Mouse (Mus musculus) gastrocnemius, adult 2 months (tissue): ENCODE measurements around the gene Ush2a. TPM values are rescaled to one million over a fixed set of nuclear protein-coding genes. Genes with fewer than 3 reads are reported as not detected.

Experiments used
- DNase-seq: peaks from one replicate; pipeline ENCODE4 v3.0.0; 2022
- H3K27ac ChIP-seq: fragments of 200-600 bp; 2 replicates; pipeline ENCODE4 v1.8.1; 2022; ENCODE audit warnings: mild to moderate bottlenecking
- H3K4me3 ChIP-seq: fragments of 200-600 bp; 2 replicates; pipeline ENCODE4 v1.8.1; 2022; ENCODE audit warnings: mild to moderate bottlenecking, moderate library complexity
- CTCF ChIP-seq: fragments of 200-600 bp; IDR thresholded peaks from 2 replicates; pipeline ENCODE4 v1.8.1; 2022; ENCODE audit warnings: antibody characterized with exemption, mild to moderate bottlenecking, moderate library complexity
- intact Hi-C: fragments of 180-260 bp; cut with DNase I; formaldehyde crosslinking; loops from one replicate; pipeline ENCODE4 v1.15.1; 2025
- long read RNA-seq, 2 experiments: library from polyadenylated mRNA; stranded (forward); transcript quantifications; one replicate each; pipeline ENCODE4 v2.0.0; 2021
- total RNA-seq, 2 experiments: library from RNA; stranded (reverse); gene quantifications; 2 replicates each; pipeline ENCODE4 v1.2.3; 2021

The Ush2a gene
- not detected for total RNA-seq
- long read RNA-seq, experiment 1: 0 reads
- long read RNA-seq, experiment 2: 0 reads

DNA sequence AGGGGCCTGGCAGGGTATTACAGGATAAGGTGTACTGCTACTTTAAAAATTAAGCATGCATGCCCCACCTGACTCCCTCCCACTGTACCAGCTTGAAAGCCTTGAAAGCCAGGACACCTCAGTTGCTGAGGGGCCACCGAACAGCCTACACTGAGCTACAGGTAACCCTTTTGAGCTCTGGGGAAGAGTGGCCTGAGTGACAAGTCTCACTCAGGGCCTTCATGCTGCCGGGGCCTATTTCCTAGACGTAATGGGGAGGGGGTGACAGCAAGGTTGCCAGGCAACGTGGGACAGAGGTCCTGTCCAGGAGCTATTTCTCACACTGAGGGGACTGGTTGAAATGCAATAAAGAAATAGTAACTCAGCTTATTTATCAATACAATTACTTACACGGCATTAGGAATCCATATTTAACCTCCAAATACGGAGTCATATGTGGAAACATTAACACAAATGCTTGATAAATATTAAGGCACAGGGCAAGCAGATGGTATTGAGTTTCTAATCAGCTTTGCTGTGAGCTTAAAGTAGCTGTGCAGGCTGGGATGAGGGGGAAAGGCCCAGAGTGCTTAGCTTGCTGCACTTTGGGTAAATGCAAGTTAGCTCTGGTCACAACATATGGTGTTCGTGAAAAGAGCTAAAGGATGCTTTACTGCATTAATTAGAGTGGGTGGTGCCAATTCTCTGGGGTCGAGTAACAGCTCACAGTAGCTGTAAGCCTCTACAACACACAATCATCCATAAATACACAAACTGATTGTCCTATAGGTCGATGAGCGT, at the start of gene Ush2a:
TSS of gene Ush2a (plus strand) at position 121 of the 780 bp plus-strand sequence.
- no peak for TF ChIP-seq CTCF
- H3K4me3 ChIP-seq: no peak within 1 kb of the TSS
- no peak within 1 kb of the TSS for H3K27ac ChIP-seq
- DNase-seq: no peak
- intact Hi-C loops: no loop called here

DNA sequence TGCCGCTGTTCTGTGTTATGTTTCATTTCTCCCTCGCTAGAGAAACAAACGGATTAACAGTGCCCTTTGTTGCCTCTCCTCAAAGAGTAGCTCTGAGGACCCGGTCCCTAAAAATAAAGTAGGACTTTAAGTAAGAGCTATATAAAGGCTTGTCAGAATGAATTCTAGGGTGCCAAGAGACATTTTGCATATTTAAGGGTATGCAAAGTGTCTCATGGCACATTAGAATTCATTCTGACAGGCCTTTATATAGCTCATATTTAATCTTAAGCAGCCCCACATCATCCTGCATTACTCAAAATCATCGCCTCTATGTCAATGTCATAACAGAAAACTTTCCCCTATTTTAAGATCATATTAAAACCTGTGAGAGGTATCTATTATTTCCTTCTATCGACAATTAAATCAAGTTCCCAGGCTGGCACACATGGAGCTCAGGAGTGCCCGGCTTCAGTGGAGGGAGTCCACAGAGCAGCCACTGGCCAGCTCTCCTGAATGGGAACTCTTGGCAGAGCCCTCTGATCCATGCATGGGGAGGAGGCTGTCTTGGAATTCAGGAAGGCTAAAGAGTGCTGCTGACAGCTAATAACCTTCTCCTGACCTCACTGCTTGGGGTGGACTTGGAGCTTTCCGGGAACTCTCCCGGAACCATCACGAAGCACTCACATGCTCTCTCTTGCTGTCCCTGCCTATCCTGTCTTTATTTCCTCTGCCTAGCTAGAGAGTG, 46.8 kb upstream of the Ush2a start:
- H3K4me3 ChIP-seq: no peak overlapping the region
- no peak for DNase-seq
- intact Hi-C loops: no loop called here
- TF ChIP-seq CTCF: no peak
- H3K27ac ChIP-seq: no peak overlapping the region

GRCm38 (mm10) chr1:188221226-188221792, 40.5 kb upstream of the Ush2a start:
- intact Hi-C loops: no loop called here

DNA sequence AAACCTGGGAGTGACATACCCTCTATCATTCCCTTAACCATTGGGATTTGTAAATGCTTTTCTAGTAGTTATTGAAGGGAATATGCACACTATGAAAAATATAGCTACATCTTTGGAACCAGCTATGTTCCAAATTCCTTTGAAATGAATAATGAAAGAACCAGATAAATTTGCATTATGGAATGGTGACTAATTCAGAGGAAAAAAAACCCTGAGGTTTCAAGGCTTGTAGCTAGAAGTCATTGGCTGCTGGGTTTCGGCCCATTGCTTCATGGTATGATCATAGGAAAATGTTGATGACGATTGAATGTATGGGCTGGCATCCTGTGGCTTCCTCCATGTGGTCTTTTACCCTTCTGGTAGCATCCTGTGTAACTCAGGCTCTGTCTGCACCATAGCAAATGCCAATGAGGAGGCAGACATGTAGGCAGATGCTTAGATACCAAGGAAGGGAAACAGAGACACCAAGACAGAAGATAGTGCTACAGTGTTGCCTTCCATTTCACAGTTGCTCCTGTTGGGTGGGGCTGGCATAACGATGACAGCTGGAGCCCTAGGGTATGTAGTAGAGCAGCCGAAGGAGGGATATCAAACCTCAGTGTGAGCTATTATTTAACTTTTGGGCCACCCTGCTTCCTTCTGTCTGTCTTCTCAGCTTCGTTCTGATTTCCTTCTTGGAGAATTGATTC, 28.6 kb upstream of the Ush2a start:
- intact Hi-C loops: no loop called here
- TF ChIP-seq CTCF: no peak
- Histone ChIP-seq H3K27ac (no peak overlapping the region), H3K4me3 (no peak overlapping the region)
- no peak for DNase-seq

More at GRCm38 (mm10) chr1:188221226-188221792, 40.5 kb upstream of the Ush2a start:
- H3K27ac ChIP-seq: no peak overlapping the region
- DNase-seq: no peak
- TF ChIP-seq CTCF: no peak
- H3K4me3 ChIP-seq: no peak overlapping the region

GRCm38 (mm10) chr1:188238636-188239035, 23.2 kb upstream of the Ush2a start:
- intact Hi-C loops: no loop called here
- TF ChIP-seq CTCF: no peak
- no peak for DNase-seq
- Histone ChIP-seq H3K4me3 (no peak overlapping the region), H3K27ac (no peak overlapping the region)

GRCm38 (mm10) chr1:188241766-188242165, 20.1 kb upstream of the Ush2a start:
- Histone ChIP-seq H3K4me3 (no peak overlapping the region), H3K27ac (no peak overlapping the region)
- DNase-seq: no peak
- no peak for TF ChIP-seq CTCF
- intact Hi-C loops: no loop called here

DNA sequence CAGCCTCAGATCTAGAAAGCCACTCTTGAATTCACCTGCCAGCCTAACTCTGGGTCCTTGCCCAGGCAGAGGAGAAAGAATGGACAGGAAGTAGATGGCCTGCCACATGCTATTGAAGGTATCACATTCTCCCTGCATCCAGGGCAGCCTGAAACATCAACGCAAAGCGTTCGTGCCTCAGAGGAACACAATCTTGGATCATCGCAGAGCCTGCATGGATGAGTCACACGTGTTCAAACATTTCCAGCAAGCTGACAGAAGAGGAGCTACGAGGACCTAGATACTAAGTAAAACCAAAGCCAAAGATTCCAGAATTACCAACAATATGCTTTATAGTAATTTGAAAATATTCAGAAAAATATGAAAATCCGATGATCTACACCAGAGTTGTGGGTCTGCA, 4.3 kb upstream of the Ush2a start:
- intact Hi-C loops: no loop called here
- no peak for TF ChIP-seq CTCF
- H3K27ac ChIP-seq: no peak overlapping the region
- no peak for DNase-seq
- no peak overlapping the region for H3K4me3 ChIP-seq

DNA sequence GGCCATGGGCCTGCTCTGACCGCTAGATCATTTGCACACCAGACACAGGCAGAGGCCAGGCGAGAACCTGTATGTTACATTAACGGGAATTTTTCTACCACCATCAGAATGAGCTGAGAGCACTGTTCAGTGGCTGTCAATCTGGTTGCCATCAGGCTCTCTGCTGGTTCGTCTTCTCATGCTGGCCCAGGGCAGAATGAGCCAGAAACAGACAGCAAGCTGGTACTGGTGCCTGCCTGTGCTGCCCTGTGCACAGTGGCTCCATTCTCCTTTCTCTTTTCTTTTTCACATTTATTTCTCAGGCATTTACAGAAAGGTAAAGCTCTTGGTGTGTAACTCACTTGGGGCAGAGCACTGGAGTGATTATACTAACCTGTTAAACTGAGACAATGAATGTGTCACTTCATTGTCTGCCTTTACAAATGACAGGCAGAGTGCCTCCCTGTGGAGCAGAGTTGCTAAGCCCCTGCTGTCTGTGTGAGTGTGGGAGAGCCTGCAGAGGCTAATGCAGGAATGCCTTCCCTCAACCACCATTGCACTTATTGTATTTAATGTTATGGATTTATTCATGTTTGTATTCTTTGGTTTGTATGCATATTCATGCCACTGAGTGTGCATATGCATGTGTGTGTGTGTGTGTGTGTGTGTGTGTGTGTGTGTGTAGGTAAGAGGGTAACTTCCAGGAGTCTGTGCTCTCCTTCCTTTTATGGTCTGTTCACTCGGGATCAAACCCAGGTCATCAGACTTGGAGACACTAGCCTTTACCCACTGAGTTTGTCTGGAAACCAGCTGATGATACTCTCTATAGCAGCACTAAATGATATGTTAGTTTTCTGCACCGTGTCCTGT, 1.3 kb upstream of the Ush2a start:
- no peak for TF ChIP-seq CTCF
- intact Hi-C loops: no loop called here
- no peak overlapping the region for H3K27ac ChIP-seq

GRCm38 (mm10) chr1:188267127-188267722, 5.4 kb downstream of the Ush2a start:
- intact Hi-C loops: no loop called here
- no peak for TF ChIP-seq CTCF
- Histone ChIP-seq H3K4me3 (no peak overlapping the region), H3K27ac (no peak overlapping the region)
- no peak for DNase-seq

More for the DNA sequence above, 1.3 kb upstream of the Ush2a start:
- H3K4me3 ChIP-seq: no peak overlapping the region
- DNase-seq: no peak

GRCm38 (mm10) chr1:188269071-188269470, 7.2 kb downstream of the Ush2a start:
- DNase-seq: no peak
- no peak for TF ChIP-seq CTCF
- no peak overlapping the region for H3K27ac ChIP-seq
- H3K4me3 ChIP-seq: no peak overlapping the region
- intact Hi-C loops: no loop called here

DNA sequence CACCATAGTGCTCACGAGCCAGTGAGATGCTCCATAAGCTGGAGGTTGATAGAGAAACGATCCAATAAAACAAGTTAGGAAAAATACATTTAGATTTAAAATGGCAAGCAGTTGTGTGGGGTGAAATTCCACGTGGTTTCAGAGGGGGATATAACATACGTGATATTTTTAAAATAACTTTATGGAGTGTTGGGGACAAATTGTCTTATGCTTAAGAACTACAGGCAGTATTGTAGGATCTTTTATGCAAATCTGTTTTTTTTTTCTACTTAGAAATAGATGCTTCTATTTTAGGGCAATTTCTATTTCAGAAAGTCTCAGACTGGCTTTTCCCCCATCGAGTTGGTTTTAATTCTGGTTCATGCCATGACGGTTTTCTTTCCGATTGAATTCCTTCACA, 51.5 kb downstream of the Ush2a start:
- no peak for DNase-seq
- no peak for TF ChIP-seq CTCF
- Histone ChIP-seq H3K4me3 (no peak overlapping the region), H3K27ac (no peak overlapping the region)
- intact Hi-C loops: no loop called here

- no peak overlapping the region for H3K27ac ChIP-seq
- intact Hi-C loops: no loop called here
- TF ChIP-seq CTCF: no peak
- no peak overlapping the region for H3K4me3 ChIP-seq
- no peak for DNase-seq
Observed at GRCm38 (mm10) chr1:188316574-188316973, 54.8 kb downstream of the Ush2a start.
